Mouse (Mus musculus) small intestine, adult 2 months (tissue): Measurements from ENCODE around the gene Schip1.

Source experiments
- CTCF ChIP-seq: fragments of 200-500 bp; IDR thresholded peaks from 2 replicates; pipeline ENCODE4 v1.5.1; 2012; ENCODE audit warnings: low read depth, mild to moderate bottlenecking, control low read depth, inconsistent platforms, low read length, moderate library complexity, mixed read lengths; ENCODE audit not compliant: insufficient replicate concordance, insufficient read length; ENCODE audit errors: extremely low read depth
- POLR2A ChIP-seq: fragments of 200-500 bp; IDR thresholded peaks from 2 replicates; pipeline ENCODE4 v1.6.1; 2012; ENCODE audit warnings: low read depth, mild to moderate bottlenecking, control low read depth, inconsistent platforms, low read length, moderate library complexity

DNA sequence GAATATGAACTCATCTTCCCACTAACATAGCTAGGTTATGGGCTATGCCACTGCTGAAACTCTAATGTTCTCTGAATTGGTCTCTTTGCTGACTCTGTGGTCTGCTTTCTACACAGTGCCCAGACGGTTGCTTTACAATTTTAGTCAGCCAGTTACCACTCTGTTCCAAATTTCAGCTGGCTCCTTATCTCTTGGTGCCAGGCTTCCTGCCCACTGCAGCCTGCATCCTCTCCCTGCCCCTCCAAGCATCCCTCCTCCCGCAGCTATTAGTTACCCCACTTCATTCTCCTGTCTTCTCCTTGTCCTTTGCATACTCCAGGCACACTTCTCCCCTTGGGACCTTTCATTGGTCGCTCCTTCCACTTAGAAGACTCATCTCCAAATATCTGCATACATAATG, 96.2 kb downstream of the Schip1 start:
- TF ChIP-seq POLR2A (no peak), CTCF (no peak)
